Mouse (Mus musculus): ENCODE measurements at regions not wholly inside any gene's neighbourhood (a gene's known extent, or its start where the extent isn't known, plus 50 kb on each side); places are given as distances from the start of the nearest gene placed in this dataset.
A peak's percentile ranks its signal among the peaks of the same experiment; 100 is the strongest.

DNA sequence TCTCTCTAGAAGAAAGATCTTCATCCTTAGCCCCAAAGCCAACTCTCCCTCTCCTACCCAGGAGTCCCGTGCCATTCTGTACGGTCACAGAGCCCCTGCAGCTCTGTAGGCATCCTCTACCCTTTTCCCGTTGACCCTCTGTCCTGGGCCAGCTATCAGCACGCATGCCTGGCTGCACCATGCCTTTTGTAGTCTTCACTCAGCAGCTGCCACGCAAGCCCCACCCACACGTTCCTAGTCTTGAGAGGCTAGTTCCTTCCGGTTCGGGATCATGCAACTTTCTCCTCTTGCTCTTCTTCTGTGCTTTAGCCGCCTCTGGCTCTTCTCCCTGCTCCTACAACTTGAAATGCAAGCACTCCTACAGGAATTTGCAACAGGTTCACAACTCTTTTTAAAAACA is 152.1 kb upstream of the Pgrmc2 start:
- peak; percentile 16 to 18 for DNase-seq (ENCODE audit: low spot score in 2 of 2)

DNA sequence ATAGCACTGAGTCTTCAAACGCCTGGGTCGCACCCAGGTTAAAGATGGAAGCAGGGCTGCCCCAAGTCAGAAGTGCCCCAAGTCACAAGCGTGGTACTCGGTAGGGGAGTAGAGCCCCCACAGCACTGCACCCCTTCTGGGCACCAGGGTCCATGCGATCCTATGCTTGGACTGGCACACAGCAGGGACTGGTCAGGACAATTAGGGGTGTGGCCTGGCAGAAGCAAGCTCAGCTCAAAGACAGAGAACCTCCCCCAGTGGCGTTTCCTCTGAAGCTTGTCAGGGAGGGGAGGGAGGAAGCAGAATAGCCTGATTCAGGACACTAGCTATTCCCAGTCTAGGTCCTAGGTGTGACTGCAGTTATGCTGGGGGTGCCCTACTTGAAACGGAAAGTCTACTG is 151.3 kb upstream of the Pgrmc2 start:
- no peak for DNase-seq (ENCODE audit: low spot score in 2 of 2)

- no peak for DNase-seq (ENCODE audit: low spot score in 2 of 2)
Observed at GRCm38 (mm10) chr3:41233439-41233838, 150.6 kb upstream of the Pgrmc2 start.

DNA sequence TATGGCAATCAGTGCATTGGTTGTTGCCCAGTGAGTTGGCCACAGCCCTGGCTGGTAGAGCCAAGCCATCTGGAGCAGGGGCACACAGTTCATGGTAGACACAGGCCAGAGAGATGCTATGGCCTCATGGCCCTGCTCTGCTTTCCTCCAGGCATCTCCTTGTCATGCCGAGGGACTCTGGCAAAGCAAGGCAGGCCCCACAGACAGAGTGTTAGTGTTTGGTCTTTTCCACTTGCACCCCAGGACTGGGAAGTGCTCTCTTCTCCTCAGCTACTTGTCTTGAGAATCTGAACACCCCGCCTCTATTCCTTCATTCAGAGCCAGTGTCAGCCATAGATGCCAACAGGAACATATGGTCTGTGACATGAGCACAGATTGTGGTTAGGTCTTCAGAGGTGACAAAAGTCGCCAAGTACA is 148.1 kb upstream of the Pgrmc2 start:
- no peak for DNase-seq (ENCODE audit: low spot score in 2 of 2)

GRCm38 (mm10) chr3:41229493-41229892 is 146.6 kb upstream of the Pgrmc2 start:
- no peak for DNase-seq (ENCODE audit: low spot score in 2 of 2)

DNA sequence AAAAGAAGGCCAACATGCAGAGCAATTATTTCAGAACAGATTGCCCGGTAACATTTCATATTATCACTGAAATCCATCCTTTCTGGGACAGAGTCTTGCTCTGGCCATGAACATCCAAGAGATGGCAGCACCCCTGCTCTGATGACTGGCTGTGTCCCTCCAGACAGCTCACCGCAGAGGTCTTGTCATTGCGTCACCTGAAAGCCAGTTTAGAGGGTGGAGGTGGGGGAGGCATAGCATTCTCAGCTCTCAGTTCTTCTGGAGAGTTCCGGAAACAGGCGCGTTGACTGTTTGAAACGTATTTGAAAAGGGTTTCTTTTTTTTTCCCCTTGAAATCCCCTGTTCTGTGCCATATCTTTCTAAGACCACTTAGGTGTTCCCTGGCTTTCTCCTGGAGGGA is 145.7 kb upstream of the Pgrmc2 start:
- peak; percentile 14 to 17 for DNase-seq (ENCODE audit: low spot score in 2 of 2)

DNA sequence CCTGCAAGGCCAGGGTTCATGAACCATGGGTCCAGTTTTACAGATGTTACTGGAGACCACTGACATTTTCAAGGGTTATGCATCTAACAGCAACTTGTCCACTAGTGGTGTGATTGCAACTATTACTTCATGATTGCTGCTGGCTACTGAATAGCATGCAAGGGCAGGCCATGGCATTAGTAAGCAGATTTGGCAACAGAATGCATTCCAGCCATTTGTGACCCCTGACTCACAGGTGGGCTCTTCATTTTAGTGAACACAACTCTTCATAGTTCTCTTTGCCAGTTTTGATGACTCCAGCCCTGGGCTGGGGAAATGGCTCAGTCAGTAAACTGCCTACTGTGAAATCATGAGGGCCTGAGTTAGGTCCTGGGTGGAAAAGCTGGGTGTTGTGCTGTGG is 137.9 kb upstream of the Pgrmc2 start:
- DNase-seq (ENCODE audit: low spot score in 2 of 2): no peak

DNA sequence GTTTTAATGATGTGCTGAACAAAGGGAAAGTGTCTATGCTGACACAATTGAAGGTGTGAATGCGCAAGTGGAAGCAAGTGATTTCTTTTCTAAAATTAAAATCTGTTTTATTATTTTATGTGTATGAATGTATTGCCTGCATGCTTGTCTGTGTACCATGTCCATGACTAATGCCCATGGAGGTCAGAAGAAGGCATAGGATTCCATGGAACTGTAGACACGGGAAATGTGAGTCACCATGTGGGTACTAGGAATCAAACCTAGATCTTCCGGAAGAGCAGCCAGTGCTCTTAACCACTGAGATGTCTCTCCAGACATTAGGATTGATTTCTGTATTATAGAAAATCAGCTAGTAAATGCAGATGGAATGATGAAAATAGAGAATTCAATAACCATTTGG is 134.9 kb upstream of the Pgrmc2 start:
- DNase-seq (ENCODE audit: low spot score in 2 of 2): no peak

DNA sequence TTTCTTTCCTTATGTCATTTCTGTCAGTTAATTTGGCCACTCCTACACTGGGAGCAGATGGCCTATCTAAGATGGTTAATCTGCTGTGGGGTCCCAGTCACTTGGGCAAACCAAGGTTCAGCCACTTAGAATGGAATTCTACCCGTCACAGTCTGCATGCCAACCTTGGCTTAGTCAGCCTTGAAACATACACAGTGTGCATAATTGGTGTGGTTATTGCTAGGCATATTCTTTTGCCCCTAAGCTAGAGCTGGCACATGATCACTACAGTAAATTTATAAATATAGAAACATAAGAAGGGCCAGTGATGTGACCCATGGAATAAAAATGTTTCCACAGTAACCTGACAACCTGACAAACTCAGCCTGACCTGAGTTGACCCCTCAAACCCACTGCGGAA is 130.7 kb upstream of the Pgrmc2 start:
- DNase-seq (ENCODE audit: low spot score in 2 of 2): no peak

DNA sequence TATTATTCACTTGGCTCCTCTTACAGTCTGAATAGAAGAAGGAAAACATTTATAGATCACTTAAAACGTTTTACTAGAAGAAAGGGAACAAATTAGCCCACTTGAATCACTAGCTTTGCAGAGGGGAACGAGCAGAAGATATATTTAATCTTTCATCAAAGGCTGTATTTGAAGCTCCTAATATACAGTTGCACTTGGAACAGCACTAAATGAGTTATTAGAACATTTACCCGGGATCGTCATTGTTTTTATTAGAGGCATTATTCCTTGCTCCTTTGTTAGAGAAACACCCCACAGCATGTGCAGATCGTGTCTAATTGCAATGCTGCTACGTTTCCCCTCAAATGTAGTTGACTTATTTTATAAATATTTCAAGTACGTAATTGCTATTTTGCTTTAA is 127.5 kb upstream of the Pgrmc2 start:
- no peak for DNase-seq (ENCODE audit: low spot score in 2 of 2)

GRCm38 (mm10) chr3:41202895-41203294 is 120.0 kb upstream of the Pgrmc2 start:
- no peak for DNase-seq (ENCODE audit: low spot score in 2 of 2)

- DNase-seq (ENCODE audit: low spot score in 2 of 2): no peak
Observed at GRCm38 (mm10) chr3:41201782-41202181, 118.9 kb upstream of the Pgrmc2 start.

DNA sequence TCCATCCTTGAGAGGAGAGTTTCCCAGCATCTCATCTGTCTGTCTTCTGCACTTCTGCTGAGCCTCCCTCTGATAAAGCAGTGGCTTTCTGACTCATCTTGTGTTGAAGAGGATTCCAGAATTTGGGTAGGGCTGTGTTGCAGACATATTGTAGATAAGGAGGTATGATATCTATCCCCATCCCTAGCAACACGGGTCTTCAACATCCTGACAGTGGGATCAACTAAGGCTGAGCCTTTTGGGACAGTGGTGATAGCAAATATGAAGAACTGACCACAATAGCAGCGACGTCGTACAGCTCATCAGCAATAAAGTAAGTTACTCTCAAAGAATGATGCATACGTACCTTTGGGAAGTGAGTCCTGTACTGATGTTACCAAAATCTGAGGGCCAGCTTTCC is 117.2 kb upstream of the Pgrmc2 start:
- DNase-seq (ENCODE audit: low spot score in 2 of 2): no peak

- no peak for DNase-seq (ENCODE audit: low spot score in 2 of 2)
Observed at GRCm38 (mm10) chr3:41198216-41198976, 115.5 kb upstream of the Pgrmc2 start.

DNA sequence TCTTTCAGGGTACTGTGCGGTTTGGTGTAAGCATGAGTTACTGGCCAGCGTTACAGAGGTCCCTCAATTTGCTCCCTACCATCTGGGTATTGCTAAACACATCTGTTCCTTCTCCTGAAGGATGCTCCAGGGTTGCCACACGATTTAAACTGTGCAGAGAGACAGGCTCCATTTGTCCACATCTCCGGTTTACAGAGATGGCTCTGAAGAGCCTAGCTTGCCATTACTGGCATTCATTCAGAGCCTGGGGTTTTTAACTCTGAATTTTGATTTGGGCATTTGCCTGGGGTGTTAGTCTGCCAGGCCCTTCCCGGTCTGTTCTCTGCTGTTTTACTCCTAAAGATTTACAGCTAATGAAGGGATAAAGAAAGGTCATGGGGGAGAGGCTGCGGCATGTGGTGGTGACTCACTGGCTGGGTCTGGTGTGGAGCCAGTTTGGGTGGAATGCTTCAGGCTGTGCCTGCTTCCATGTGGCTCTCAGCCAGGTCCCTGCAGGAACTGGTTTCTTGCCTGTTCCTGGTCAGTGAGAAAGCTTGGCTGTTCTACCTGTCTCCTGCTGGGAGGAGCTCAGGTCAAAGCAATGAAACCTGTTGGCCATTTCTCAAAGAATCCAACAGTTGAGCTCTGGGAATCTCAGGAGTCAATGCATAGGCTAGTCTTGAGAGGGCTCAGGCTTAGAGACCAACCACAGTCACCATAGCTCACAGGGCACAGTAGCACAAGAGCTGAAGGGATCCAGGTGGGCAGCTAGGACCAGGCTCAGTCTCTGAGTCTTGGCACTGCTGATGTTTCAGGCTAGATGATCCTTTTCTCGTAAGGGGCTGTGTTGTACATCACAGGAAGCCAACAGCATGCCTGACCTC is 112.5 kb upstream of the Pgrmc2 start:
- DNase-seq (ENCODE audit: low spot score in 2 of 2): no peak

- no peak for DNase-seq (ENCODE audit: low spot score in 2 of 2)
Observed at GRCm38 (mm10) chr3:41194311-41195112, 111.7 kb upstream of the Pgrmc2 start.

- DNase-seq (ENCODE audit: low spot score in 2 of 2): no peak
Observed at GRCm38 (mm10) chr3:41185305-41186097, 102.7 kb upstream of the Pgrmc2 start.

DNA sequence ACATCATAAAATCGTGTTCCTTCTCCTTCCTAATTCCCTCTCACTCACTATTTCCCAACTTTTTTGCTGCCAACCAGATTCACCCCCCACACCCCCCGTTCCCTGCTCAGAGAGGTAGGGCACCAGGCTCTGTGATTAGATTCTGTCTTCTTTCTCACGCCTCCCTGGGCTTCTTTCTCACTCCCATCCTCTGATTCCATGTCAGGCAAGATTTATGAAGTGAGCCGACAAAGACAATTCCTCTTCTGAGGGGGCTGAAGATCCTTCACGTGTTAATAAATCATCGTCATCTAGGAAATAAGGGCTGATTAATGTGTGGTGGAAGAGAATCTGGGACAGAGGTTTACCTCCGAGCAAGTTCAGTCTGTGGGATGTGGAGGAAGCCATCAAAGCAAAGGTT is 101.5 kb upstream of the Pgrmc2 start:
- no peak for DNase-seq (ENCODE audit: low spot score in 2 of 2)

DNA sequence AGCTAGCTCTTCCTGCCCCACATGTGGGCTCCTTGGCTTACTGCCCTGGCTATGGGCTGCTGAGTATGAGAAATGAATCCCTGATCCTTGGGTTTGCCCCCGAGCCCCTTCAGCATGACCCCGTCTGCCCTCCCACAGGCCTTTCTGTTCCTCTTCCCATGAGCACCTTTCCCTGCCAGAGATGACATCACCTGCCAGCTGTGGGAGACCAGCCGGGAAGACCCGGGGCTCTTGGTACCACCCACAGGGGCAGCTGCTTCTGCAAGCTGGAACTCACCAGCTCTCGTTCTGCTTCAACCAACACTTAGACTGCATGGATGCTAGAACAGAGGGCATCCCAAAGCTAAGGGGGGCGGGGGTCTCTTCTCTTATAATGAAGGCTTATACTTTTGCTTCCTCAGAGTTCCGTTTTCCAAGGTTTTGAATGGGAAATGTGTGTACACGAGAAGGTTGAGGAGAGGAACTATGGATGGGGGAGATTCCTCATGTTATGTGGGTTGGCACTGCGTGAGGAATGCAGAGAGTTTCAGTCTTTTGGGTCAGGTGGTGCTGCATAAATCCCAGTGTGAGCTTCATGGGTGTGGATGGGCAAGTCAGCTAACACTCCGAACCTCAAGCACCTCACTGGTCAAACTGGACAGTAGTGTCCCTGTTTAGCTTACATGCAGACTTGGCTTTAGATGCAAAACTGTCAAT is 100.2 kb upstream of the Pgrmc2 start:
- DNase-seq (ENCODE audit: low spot score in 2 of 2): no peak

DNA sequence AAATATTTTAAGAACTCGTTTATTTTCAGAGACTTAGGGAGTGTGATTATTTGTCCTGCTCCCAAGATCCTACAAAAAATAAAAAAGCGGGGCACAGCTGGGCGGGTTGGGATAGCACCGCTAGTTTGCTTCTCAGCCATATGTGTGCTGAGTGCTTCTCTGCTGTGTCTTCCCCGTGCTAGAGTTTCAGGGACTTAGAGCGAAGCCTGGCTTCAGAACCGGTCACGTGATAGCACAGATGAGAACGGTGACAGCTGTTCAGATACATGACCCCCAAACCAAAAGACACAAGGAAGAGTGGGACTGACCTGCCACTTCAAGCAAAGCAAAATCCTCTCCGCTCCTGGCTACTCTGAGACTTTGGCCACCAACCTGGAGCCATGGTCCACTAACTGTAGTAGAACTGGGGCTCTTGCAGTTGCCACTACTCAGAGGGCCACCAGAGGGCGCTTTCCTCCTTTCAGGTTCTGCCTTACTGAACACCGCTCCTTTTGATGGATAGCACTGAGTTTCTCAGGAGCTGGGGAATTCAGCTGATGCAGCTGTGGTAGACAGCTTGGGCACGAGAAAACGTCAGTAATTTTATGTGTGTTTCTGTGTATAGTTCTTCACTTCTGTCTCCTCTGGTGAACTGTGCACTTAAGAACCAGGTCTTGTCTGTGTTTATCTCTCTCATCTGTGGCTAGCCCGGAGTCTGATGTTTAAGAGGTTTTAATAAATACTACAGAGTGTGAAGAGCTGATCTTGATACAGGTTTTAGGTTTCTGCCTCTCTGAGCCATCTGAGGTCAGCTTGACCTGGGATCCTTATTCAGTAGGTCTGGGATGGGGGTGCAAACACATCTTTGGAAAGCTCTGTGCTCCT is 99.4 kb upstream of the Pgrmc2 start:
- peak; percentile 40 to 57 for DNase-seq (ENCODE audit: low spot score in 2 of 2)
